Mouse (Mus musculus) testis, adult 2 months (tissue): ENCODE data around the gene Gm49416.

ENCODE experiments used
- CTCF ChIP-seq: fragments of 200-500 bp; IDR thresholded peaks from 2 replicates; pipeline ENCODE4 v1.5.1; 2012; ENCODE audit warnings: low read depth, mild to moderate bottlenecking, inconsistent platforms, low read length, moderate library complexity; ENCODE audit not compliant: control insufficient read depth, insufficient read depth, insufficient replicate concordance
- POLR2A ChIP-seq: fragments of 200-500 bp; IDR thresholded peaks from 2 replicates; pipeline ENCODE4 v1.6.1; 2012; ENCODE audit warnings: low read depth, mild to moderate bottlenecking, inconsistent platforms, low read length, moderate library complexity; ENCODE audit not compliant: control insufficient read depth

DNA sequence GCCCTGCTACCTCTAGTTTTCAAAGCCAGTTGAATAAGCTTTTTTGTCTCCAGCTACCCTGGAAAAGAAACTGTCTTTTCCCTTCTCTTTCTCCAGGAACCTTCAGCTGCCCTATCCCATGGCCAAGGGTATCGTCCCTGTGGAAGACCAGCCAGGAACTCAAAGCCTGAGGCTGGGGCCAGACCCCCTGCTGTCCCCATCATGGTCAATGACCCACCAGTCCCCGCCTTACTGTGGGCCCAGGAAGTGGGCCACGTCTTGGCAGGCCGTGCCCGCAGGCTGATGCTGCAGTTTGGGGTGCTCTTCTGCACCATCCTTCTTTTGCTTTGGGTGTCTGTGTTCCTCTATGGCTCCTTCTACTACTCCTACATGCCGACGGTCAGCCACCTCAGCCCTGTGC, 47.7 kb upstream of the Gm49416 start:
- no peak for TF ChIP-seq CTCF
- TF ChIP-seq POLR2A: no peak
